Mouse (Mus musculus): ENCODE measurements around the gene Cry1. TPM values are rescaled to one million over a fixed set of nuclear protein-coding genes. Genes with fewer than 3 reads are reported as not detected.

Gene Cry1
- polyA plus RNA-seq (2011; ENCODE audit: insufficient read depth, insufficient read length, low read depth, missing spikeins), result 25.1 and 27.7 TPM in 2 replicates

DNA sequence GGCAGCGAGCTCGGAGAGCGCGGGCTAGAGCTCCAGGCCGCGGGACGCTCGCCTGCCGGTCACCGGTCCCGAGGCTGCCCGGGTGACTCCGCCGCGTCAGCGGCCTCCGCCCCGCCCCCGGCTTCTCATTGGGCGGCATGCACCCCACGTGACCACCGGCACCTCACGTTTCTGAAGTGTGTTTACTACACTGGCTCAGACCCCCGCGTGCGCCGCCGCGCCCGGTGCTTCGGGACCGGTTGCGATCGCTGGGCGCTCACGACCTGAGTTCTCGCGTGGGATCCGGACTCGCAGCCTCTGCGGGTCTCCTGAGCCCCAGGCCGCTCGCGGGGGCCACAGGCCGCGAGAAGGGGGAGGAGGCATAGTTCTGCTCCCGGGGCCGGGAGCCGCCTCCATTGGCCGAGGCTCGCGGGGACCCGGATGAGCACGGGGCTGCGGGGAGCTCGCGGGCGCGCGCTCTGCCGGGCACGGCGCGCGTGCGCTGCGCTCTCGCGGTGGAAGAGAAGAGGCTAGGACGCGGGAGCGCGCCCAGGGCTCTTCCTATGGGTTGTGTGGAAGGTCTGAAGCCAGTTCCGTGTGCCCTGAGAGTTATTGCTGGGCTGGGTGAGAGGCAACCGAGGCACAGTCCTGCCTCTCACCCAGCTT, at the start of gene Cry1:
Gene Cry1 (minus strand): TSS at position 101 of the 645 bp plus-strand sequence.
- Histone ChIP-seq H3K9ac (ENCODE audit: low read depth, poor library complexity, severe bottlenecking) (peak within 1 kb of the TSS; percentile 63), H3K4me1 (ENCODE audit: control insufficient read depth, insufficient read depth, low read length) (no peaks in the 10 kb centered on the region), H3K9me3 (replicated peaks; ENCODE audit: control insufficient read depth, insufficient read depth, low read length, poor library complexity, severe bottlenecking) (no peaks in the 10 kb centered on the region), H3K27ac (ENCODE audit: insufficient read depth, low read length) (peak within 1 kb of the TSS; percentile 35; the same call in 1 of the 2 replicates), H3K36me3 (ENCODE audit: control insufficient read depth, insufficient read depth, low read length, poor library complexity, severe bottlenecking) (0 out of 2 replicates have a peak, but pooled peaks cover 3% of the 10 kb centered on the region), H3K4me3 (ENCODE audit: low read depth, low read length) (peak within 1 kb of the TSS; percentile 92), H3K27me3 (ENCODE audit: control insufficient read depth, insufficient read depth, low read length, poor library complexity, severe bottlenecking) (no peaks in the 10 kb centered on the region)
- TF ChIP-seq CTCF (IDR thresholded peaks at IDR 0.05; ENCODE audit: low read depth, low read length) (no peak), POLR2A (IDR thresholded peaks at IDR 0.05; ENCODE audit: insufficient read depth, low read length) (peak; percentile 67), EP300 (IDR thresholded peaks at IDR 0.05; ENCODE audit: insufficient read depth, low read depth, low read length) (no peak)

- Histone ChIP-seq H3K27ac (ENCODE audit: insufficient read depth, low read length) (no peak overlapping the region), H3K4me3 (ENCODE audit: low read depth, low read length) (no peak overlapping the region), H3K36me3 (ENCODE audit: control insufficient read depth, insufficient read depth, low read length, poor library complexity, severe bottlenecking) (no peaks in the 10 kb centered on the region), H3K27me3 (ENCODE audit: control insufficient read depth, insufficient read depth, low read length, poor library complexity, severe bottlenecking) (no peaks in the 10 kb centered on the region), H3K4me1 (ENCODE audit: control insufficient read depth, insufficient read depth, low read length) (no peaks in the 10 kb centered on the region), H3K9me3 (replicated peaks; ENCODE audit: control insufficient read depth, insufficient read depth, low read length, poor library complexity, severe bottlenecking) (no peaks in the 10 kb centered on the region), H3K9ac (ENCODE audit: low read depth, poor library complexity, severe bottlenecking) (no peak overlapping the region)
- no peak for TF ChIP-seq EP300 (IDR thresholded peaks at IDR 0.05; ENCODE audit: insufficient read depth, low read depth, low read length)
- no peak for TF ChIP-seq POLR2A (IDR thresholded peaks at IDR 0.05; ENCODE audit: insufficient read depth, low read length)
- TF ChIP-seq CTCF (IDR thresholded peaks at IDR 0.05; ENCODE audit: low read depth, low read length), result no peak
These were observed 36.8 kb upstream of the Cry1 start for GRCm38 (mm10) chr10:85221771-85222050.

- no peak overlapping the region for H3K27ac ChIP-seq (ENCODE audit: insufficient read depth, low read length)
- H3K4me3 ChIP-seq (ENCODE audit: low read depth, low read length), result no peak overlapping the region
- no peaks in the 10 kb centered on the region for H3K36me3 ChIP-seq (ENCODE audit: control insufficient read depth, insufficient read depth, low read length, poor library complexity, severe bottlenecking)
- no peaks in the 10 kb centered on the region for H3K9me3 ChIP-seq (replicated peaks; ENCODE audit: control insufficient read depth, insufficient read depth, low read length, poor library complexity, severe bottlenecking)
- TF ChIP-seq POLR2A (IDR thresholded peaks at IDR 0.05; ENCODE audit: insufficient read depth, low read length), result no peak
- TF ChIP-seq CTCF (IDR thresholded peaks at IDR 0.05; ENCODE audit: low read depth, low read length), result peak; percentile 92
- 0 out of 2 replicates have a peak, but pooled peaks have one; percentile 17 for TF ChIP-seq EP300 (IDR thresholded peaks at IDR 0.05; ENCODE audit: insufficient read depth, low read depth, low read length)
- no peaks in the 10 kb centered on the region for H3K4me1 ChIP-seq (ENCODE audit: control insufficient read depth, insufficient read depth, low read length)
- H3K27me3 ChIP-seq (ENCODE audit: control insufficient read depth, insufficient read depth, low read length, poor library complexity, severe bottlenecking), result no peaks in the 10 kb centered on the region
- no peak overlapping the region for H3K9ac ChIP-seq (ENCODE audit: low read depth, poor library complexity, severe bottlenecking)
These were observed 36.3 kb upstream of the Cry1 start for GRCm38 (mm10) chr10:85220918-85221770.

GRCm38 (mm10) chr10:85214847-85215246, 30.0 kb upstream of the Cry1 start:
- TF ChIP-seq EP300 (IDR thresholded peaks at IDR 0.05; ENCODE audit: insufficient read depth, low read depth, low read length) (no peak), CTCF (IDR thresholded peaks at IDR 0.05; ENCODE audit: low read depth, low read length) (no peak), POLR2A (IDR thresholded peaks at IDR 0.05; ENCODE audit: insufficient read depth, low read length) (no peak)
- Histone ChIP-seq H3K9ac (ENCODE audit: low read depth, poor library complexity, severe bottlenecking) (no peak overlapping the region), H3K27ac (ENCODE audit: insufficient read depth, low read length) (no peak overlapping the region), H3K4me1 (ENCODE audit: control insufficient read depth, insufficient read depth, low read length) (peaks cover 3% of the 10 kb centered on the region), H3K4me3 (ENCODE audit: low read depth, low read length) (no peak overlapping the region), H3K9me3 (replicated peaks; ENCODE audit: control insufficient read depth, insufficient read depth, low read length, poor library complexity, severe bottlenecking) (peaks cover 15% of the 10 kb centered on the region), H3K36me3 (ENCODE audit: control insufficient read depth, insufficient read depth, low read length, poor library complexity, severe bottlenecking) (no peaks in the 10 kb centered on the region), H3K27me3 (ENCODE audit: control insufficient read depth, insufficient read depth, low read length, poor library complexity, severe bottlenecking) (no peaks in the 10 kb centered on the region)

GRCm38 (mm10) chr10:85211673-85212072, 26.8 kb upstream of the Cry1 start:
- peaks cover 4% of the 10 kb centered on the region for H3K4me1 ChIP-seq (ENCODE audit: control insufficient read depth, insufficient read depth, low read length)
- H3K27me3 ChIP-seq (ENCODE audit: control insufficient read depth, insufficient read depth, low read length, poor library complexity, severe bottlenecking), result no peaks in the 10 kb centered on the region
- TF ChIP-seq POLR2A (IDR thresholded peaks at IDR 0.05; ENCODE audit: insufficient read depth, low read length), result no peak
- no peak for TF ChIP-seq CTCF (IDR thresholded peaks at IDR 0.05; ENCODE audit: low read depth, low read length)
- TF ChIP-seq EP300 (IDR thresholded peaks at IDR 0.05; ENCODE audit: insufficient read depth, low read depth, low read length), result no peak
- H3K9me3 ChIP-seq (replicated peaks; ENCODE audit: control insufficient read depth, insufficient read depth, low read length, poor library complexity, severe bottlenecking), result peaks cover 18% of the 10 kb centered on the region
- H3K9ac ChIP-seq (ENCODE audit: low read depth, poor library complexity, severe bottlenecking), result no peak overlapping the region
- H3K27ac ChIP-seq (ENCODE audit: insufficient read depth, low read length), result no peak overlapping the region
- no peak overlapping the region for H3K4me3 ChIP-seq (ENCODE audit: low read depth, low read length)
- H3K36me3 ChIP-seq (ENCODE audit: control insufficient read depth, insufficient read depth, low read length, poor library complexity, severe bottlenecking), result no peaks in the 10 kb centered on the region

- H3K4me3 ChIP-seq (ENCODE audit: low read depth, low read length), result no peak overlapping the region
- H3K9me3 ChIP-seq (replicated peaks; ENCODE audit: control insufficient read depth, insufficient read depth, low read length, poor library complexity, severe bottlenecking), result peaks cover 18% of the 10 kb centered on the region
- H3K4me1 ChIP-seq (ENCODE audit: control insufficient read depth, insufficient read depth, low read length), result peaks cover 4% of the 10 kb centered on the region
- no peaks in the 10 kb centered on the region for H3K27me3 ChIP-seq (ENCODE audit: control insufficient read depth, insufficient read depth, low read length, poor library complexity, severe bottlenecking)
- TF ChIP-seq EP300 (IDR thresholded peaks at IDR 0.05; ENCODE audit: insufficient read depth, low read depth, low read length), result peak; percentile 80
- no peak for TF ChIP-seq CTCF (IDR thresholded peaks at IDR 0.05; ENCODE audit: low read depth, low read length)
- H3K36me3 ChIP-seq (ENCODE audit: control insufficient read depth, insufficient read depth, low read length, poor library complexity, severe bottlenecking), result no peaks in the 10 kb centered on the region
- H3K9ac ChIP-seq (ENCODE audit: low read depth, poor library complexity, severe bottlenecking), result no peak overlapping the region
- peak overlapping the region; percentile 89 for H3K27ac ChIP-seq (ENCODE audit: insufficient read depth, low read length)
These were observed 25.3 kb upstream of the Cry1 start for GRCm38 (mm10) chr10:85210125-85210524.
